Comparison of ENCODE assay signal across 8 mouse cellular contexts in genomic region chr19:8723574-8724346, GRCm38 (mm10). TPM values are rescaled to one million over a fixed set of nuclear protein-coding genes. Genes with fewer than 3 reads are reported as not detected.
DNase-seq lines count a peak whose midpoint lies in the region; ATAC-seq and TF ChIP-seq lines count a peak whose summit lies in the region.

No protein-coding gene starts in this region.

- H3K27ac ChIP-seq in heart, adult 2 months = peak overlapping the region; percentile 79
- H3K27ac ChIP-seq in embryonic facial prominence, embryonic 15.5 days (replicated peaks) = peak overlapping the region; percentile 91
- peak overlapping the region; percentile 81 for H3K27ac ChIP-seq in intestine, embryonic 15.5 days

- H3K4me1 ChIP-seq in heart, adult 2 months (ENCODE audit: control insufficient read depth, insufficient read depth, low read length) = peaks cover 2% of the 10 kb centered on the region
- peaks cover 29% of the 10 kb centered on the region for H3K4me1 ChIP-seq in embryonic facial prominence, embryonic 15.5 days
- peaks cover 17% of the 10 kb centered on the region for H3K4me1 ChIP-seq in intestine, embryonic 15.5 days (replicated peaks)

- peak overlapping the region; percentile 58 for H3K4me2 ChIP-seq in embryonic facial prominence, embryonic 15.5 days (replicated peaks)
- peak overlapping the region; percentile 64 for H3K4me2 ChIP-seq in intestine, embryonic 15.5 days (replicated peaks)
- peak overlapping the region; percentile 94 for H3K4me2 ChIP-seq in myocyte (ENCODE audit: low read depth)

- intact Hi-C loops in heart, adult 2 months (cut with DNase I) = loop anchor here (1.0 to 5.0 kb wide), 3 partner anchors 10 to 94 kb away; partner anchors contain the start of genes Ttc9c and Zbtb3
- intact Hi-C loops in heart, postnatal 14 days (cut with DNase I) = loop anchor here (10.0 kb wide), 1 partner anchor 381 kb away; no protein-coding TSS in a partner anchor

- no peak for TF ChIP-seq CTCF in heart, adult 2 months (IDR thresholded peaks at IDR 0.05)

- peak overlapping the region; percentile 82 for H3K9ac ChIP-seq in heart, adult 2 months (ENCODE audit: low read depth, low read length)
- peak overlapping the region; percentile 99 for H3K9ac ChIP-seq in embryonic facial prominence, embryonic 15.5 days
- peak overlapping the region; percentile 76 for H3K9ac ChIP-seq in intestine, embryonic 15.5 days

- ATAC-seq in embryonic facial prominence, embryonic 15.5 days (ENCODE audit: insufficient number of reproducible peaks, low FRiP score, low TSS enrichment, low read depth) = no peak
- ATAC-seq in intestine, embryonic 15.5 days = no peak

- TF ChIP-seq EP300 in heart, adult 2 months (IDR thresholded peaks at IDR 0.05; ENCODE audit: insufficient read depth, low read depth, low read length) = no peak

- H3K4me3 ChIP-seq in heart, adult 2 months = peak overlapping the region; percentile 58
- H3K4me3 ChIP-seq in embryonic facial prominence, embryonic 15.5 days (replicated peaks) = peak overlapping the region; percentile 79
- peak overlapping the region; percentile 66 for H3K4me3 ChIP-seq in intestine, embryonic 15.5 days (replicated peaks)
- peak overlapping the region; percentile 97 for H3K4me3 ChIP-seq in myocyte

- TF ChIP-seq POLR2A in heart, adult 2 months (IDR thresholded peaks at IDR 0.05; ENCODE audit: insufficient read depth, low read depth, low read length) = no peak
- no peak for TF ChIP-seq POLR2A in myocyte (IDR thresholded peaks at IDR 0.05; ENCODE audit: insufficient read length, low read depth)

- no peaks in the 10 kb centered on the region for H3K27me3 ChIP-seq in heart, adult 2 months (ENCODE audit: control insufficient read depth, insufficient read depth, low read length)
- H3K27me3 ChIP-seq in embryonic facial prominence, embryonic 15.5 days = no peaks in the 10 kb centered on the region
- H3K27me3 ChIP-seq in intestine, embryonic 15.5 days (replicated peaks) = no peaks in the 10 kb centered on the region
- H3K27me3 ChIP-seq in myocyte (ENCODE audit: control insufficient read depth, insufficient read depth, insufficient read length) = no peaks in the 10 kb centered on the region

- peak overlapping the region; percentile 26 for H3ac ChIP-seq in myocyte (ENCODE audit: control insufficient read depth, insufficient read length)

- H3K36me3 ChIP-seq in heart, adult 2 months (ENCODE audit: control insufficient read depth, insufficient read depth, low read length) = peaks cover 31% of the 10 kb centered on the region
- H3K36me3 ChIP-seq in embryonic facial prominence, embryonic 15.5 days = peaks cover 27% of the 10 kb centered on the region
- peaks cover 16% of the 10 kb centered on the region for H3K36me3 ChIP-seq in intestine, embryonic 15.5 days
- H3K36me3 ChIP-seq in myocyte (ENCODE audit: control insufficient read depth, insufficient read depth) = peaks cover 35% of the 10 kb centered on the region

- 1% methylated on average over 20 of the region's 20 CpGs for WGBS in heart, adult 2 months
- WGBS in embryonic facial prominence, embryonic 15.5 days = under 1% methylated on average over 20 of the region's 20 CpGs
- 0% methylated on average over 20 of the region's 20 CpGs for WGBS in intestine, embryonic 15.5 days

- no peaks in the 10 kb centered on the region; the same call in 1 of the 2 replicates for H3K79me2 ChIP-seq in heart, adult 2 months (replicated peaks; ENCODE audit: control insufficient read depth, insufficient read depth, low read length)
- H3K79me2 ChIP-seq in myocyte (ENCODE audit: control insufficient read depth, insufficient read depth) = peaks cover 55% of the 10 kb centered on the region

- H3K9me3 ChIP-seq in embryonic facial prominence, embryonic 15.5 days (replicated peaks) = no peaks in the 10 kb centered on the region
- H3K9me3 ChIP-seq in intestine, embryonic 15.5 days = no peaks in the 10 kb centered on the region

- DNase-seq in heart, adult 2 months = peak in 1 of 2 experiments; percentile 35
- no peak for DNase-seq in heart, postnatal 14 days
- DNase-seq in CD8-positive naive resting alpha-beta T cell, adult 2 months (ENCODE audit: low read depth in 2 of 2, low spot score in 2 of 2) = peak; percentile 23 to 24
- no peak for DNase-seq in urinary bladder, postnatal 14 days (ENCODE audit: low spot score)
- DNase-seq in thymus, postnatal 4 days = no peak

TF ChIP-seq in myocyte, 11 proteins besides CTCF, POLR2A, EP300 and RAD21:
- TF ChIP-seq TCF3 (IDR thresholded peaks at IDR 0.05; ENCODE audit: insufficient read length, low read depth) (no peak), USF1 (IDR thresholded peaks at IDR 0.05; ENCODE audit: low read depth) (no peak), E2F4 (IDR thresholded peaks at IDR 0.05; ENCODE audit: insufficient read depth) (no peak)
TF ChIP-seq in myocyte: peak in this region for 0.

RNA-seq across cellular contexts. Expression of gene Slc3a2, which starts 0.6 kb away (rescaled TPM):
- 10 to 100 TPM; 41.0 to 42.2 TPM for total RNA-seq in heart, adult 2 months (2021)
- 60.9 and 61.1 TPM in 2 replicates for polyA plus RNA-seq in heart, adult 2 months (2012; rRNA removed)
- total RNA-seq in heart, postnatal 14 days (2021) = 10 to 100 TPM; 39.8 to 50.9 TPM
- polyA plus RNA-seq in embryonic facial prominence, embryonic 15.5 days (2015; fragmentation: Nextera tagmentation; extraction: Ambion mirVana) = 122 and 128 TPM in 2 replicates
- 161 and 163 TPM in 2 replicates for polyA plus RNA-seq in intestine, embryonic 15.5 days (2015; fragmentation: Nextera tagmentation; extraction: Ambion mirVana)
- 806 TPM for polyA plus RNA-seq in myocyte (2012; fragmentation: generic; extraction: Trizol)

RNA-seq across cellular contexts. Expression of gene Wdr74, which starts 11.9 kb away (rescaled TPM):
- total RNA-seq in heart, adult 2 months (2021) = 10 to 100 TPM; 18.7 to 19.2 TPM
- 15.7 and 18.2 TPM in 2 replicates for polyA plus RNA-seq in heart, adult 2 months (2012; rRNA removed)
- 10 to 100 TPM; 19.1 to 20.1 TPM for total RNA-seq in heart, postnatal 14 days (2021)
- 89.0 and 90.8 TPM in 2 replicates for polyA plus RNA-seq in embryonic facial prominence, embryonic 15.5 days (2015; fragmentation: Nextera tagmentation; extraction: Ambion mirVana)
- polyA plus RNA-seq in intestine, embryonic 15.5 days (2015; fragmentation: Nextera tagmentation; extraction: Ambion mirVana) = 77.3 and 88.5 TPM in 2 replicates
- 109 TPM for polyA plus RNA-seq in myocyte (2012; fragmentation: generic; extraction: Trizol)

RNA-seq across cellular contexts. Expression of gene 1700092M07Rik, which starts 16.8 kb away (rescaled TPM):
- total RNA-seq in heart, adult 2 months (2021) = under 1 TPM in 1 of 2 experiments, not detected in 1; 0.57 TPM
- polyA plus RNA-seq in heart, adult 2 months (2012; rRNA removed) = 0.62 and 1.3 TPM in 2 replicates
- under 1 TPM in 1 of 2 experiments, not detected in 1; 0.95 TPM for total RNA-seq in heart, postnatal 14 days (2021)
- polyA plus RNA-seq in embryonic facial prominence, embryonic 15.5 days (2015; fragmentation: Nextera tagmentation; extraction: Ambion mirVana) = 0.70 and 1.2 TPM in 2 replicates
- polyA plus RNA-seq in intestine, embryonic 15.5 days (2015; fragmentation: Nextera tagmentation; extraction: Ambion mirVana) = 1.8 TPM in 2 replicates
- polyA plus RNA-seq in myocyte (2012; fragmentation: generic; extraction: Trizol) = 0.94 TPM

RNA-seq across cellular contexts. Expression of gene Stx5a, which starts 17.5 kb away (rescaled TPM):
- 10 to 100 TPM; 23.8 to 25.3 TPM for total RNA-seq in heart, adult 2 months (2021)
- 33.4 and 49.3 TPM in 2 replicates for polyA plus RNA-seq in heart, adult 2 months (2012; rRNA removed)
- total RNA-seq in heart, postnatal 14 days (2021) = 10 to 100 TPM; 37.4 to 40.5 TPM
- polyA plus RNA-seq in embryonic facial prominence, embryonic 15.5 days (2015; fragmentation: Nextera tagmentation; extraction: Ambion mirVana) = 168 and 175 TPM in 2 replicates
- 119 and 121 TPM in 2 replicates for polyA plus RNA-seq in intestine, embryonic 15.5 days (2015; fragmentation: Nextera tagmentation; extraction: Ambion mirVana)
- polyA plus RNA-seq in myocyte (2012; fragmentation: generic; extraction: Trizol) = 49.5 TPM

RNA-seq across cellular contexts. Expression of gene Nxf1, which starts 33.1 kb away (rescaled TPM):
- total RNA-seq in heart, adult 2 months (2021) = 10 to 100 TPM; 35.5 to 41.8 TPM
- 66.5 and 93.2 TPM in 2 replicates for polyA plus RNA-seq in heart, adult 2 months (2012; rRNA removed)
- total RNA-seq in heart, postnatal 14 days (2021) = 10 to 100 TPM; 59.3 to 59.5 TPM
- 175 and 192 TPM in 2 replicates for polyA plus RNA-seq in embryonic facial prominence, embryonic 15.5 days (2015; fragmentation: Nextera tagmentation; extraction: Ambion mirVana)
- polyA plus RNA-seq in intestine, embryonic 15.5 days (2015; fragmentation: Nextera tagmentation; extraction: Ambion mirVana) = 143 and 146 TPM in 2 replicates
- 64.3 TPM for polyA plus RNA-seq in myocyte (2012; fragmentation: generic; extraction: Trizol)

Comparison
In these comparisons a context has a peak if more than half of its experiments do, and no peak if none do; other contexts are left out.
1. DNase-seq: peak in CD8-positive naive resting alpha-beta T cell, adult 2 months (2 of 2); none in heart, postnatal 14 days (0 of 2), urinary bladder, postnatal 14 days (single experiment) and thymus, postnatal 4 days (single experiment).
2. Peak in every context shown above with its lines, with median percentiles within 50 percentile points of each other: H3K27ac ChIP-seq, H3K4me3 ChIP-seq, H3K9ac ChIP-seq and H3K4me2 ChIP-seq.